Mouse (Mus musculus) cerebellum, adult 11-12 months (tissue): Measurements from ENCODE around the gene Gm21983.

Source experiments
- DNase-seq: peaks from one replicate; pipeline ENCODE4 v3.0.0; 2022

Gene Gm21983

DNA sequence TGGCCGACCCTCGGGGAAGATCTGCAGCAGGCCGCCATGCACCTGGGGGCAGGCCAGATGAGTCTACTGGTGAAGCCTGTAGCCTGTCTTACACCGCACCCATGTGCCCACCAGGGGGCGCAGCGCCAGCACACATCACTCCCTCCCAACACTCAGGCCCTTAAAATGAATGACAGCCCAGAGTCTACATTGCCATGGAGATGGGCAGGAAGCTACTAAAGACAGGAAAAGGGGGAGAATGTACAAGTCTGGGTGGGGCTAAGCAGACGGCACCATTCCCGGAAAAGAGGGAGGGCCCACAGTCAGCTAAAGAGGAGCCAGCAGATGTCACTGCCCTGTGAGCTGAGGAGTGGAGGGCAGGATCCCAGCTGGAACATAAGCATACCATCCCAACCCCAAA is 21.0 kb downstream of the Gm21983 start:
- peak; percentile 88 for DNase-seq

- DNase-seq, result peak; percentile 39
Observed at GRCm38 (mm10) chr7:27159256-27159655, 21.6 kb downstream of the Gm21983 start.

DNA sequence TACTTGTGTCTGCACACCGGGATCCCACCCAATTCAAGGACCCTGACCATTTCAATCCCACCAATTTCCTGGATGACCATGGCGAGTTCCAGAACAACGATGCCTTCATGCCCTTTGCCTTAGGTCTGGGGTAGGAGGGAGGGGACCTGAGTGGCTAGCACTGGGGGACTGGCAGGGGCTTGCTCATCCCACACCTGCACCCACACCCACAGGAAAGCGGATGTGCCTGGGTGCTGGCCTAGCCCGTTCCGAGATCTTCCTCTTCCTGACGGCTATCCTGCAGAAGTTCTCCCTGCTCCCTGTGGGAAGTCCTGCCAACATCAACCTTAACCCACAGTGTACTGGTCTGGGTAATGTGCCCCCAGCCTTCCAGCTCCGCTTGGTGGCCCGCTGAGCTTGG is 22.7 kb downstream of the Gm21983 start:
- peak; percentile 24 for DNase-seq

DNA sequence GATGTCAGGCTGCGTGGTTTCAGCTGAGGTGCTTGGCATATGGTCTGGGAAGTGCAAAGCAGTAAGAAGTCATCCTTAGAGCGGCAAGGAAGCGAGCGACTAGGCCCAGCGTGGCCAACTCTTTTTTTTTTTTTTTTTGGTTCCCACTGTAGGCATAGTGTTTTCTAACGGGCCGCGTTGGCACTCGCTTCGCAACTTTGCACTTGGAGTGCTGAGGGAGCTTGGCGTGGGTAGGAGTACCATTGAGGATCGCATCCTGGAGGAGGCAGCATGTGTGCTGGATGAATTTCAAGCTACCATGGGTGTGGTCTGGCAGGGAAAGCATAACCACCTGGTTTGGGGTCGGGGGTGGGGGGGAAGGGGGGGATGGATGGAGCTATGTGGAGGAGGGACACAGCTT is 24.9 kb downstream of the Gm21983 start:
- DNase-seq, result peak; percentile 29

GRCm38 (mm10) chr7:27153205-27153764 is 27.6 kb downstream of the Gm21983 start, which contains the start of gene Cyp2t4:
Cyp2t4 (plus strand) TSS chr7:27153714.
- peak; percentile 28 for DNase-seq

GRCm38 (mm10) chr7:27136410-27136996 is 44.4 kb downstream of the Gm21983 start:
- no peak for DNase-seq

DNA sequence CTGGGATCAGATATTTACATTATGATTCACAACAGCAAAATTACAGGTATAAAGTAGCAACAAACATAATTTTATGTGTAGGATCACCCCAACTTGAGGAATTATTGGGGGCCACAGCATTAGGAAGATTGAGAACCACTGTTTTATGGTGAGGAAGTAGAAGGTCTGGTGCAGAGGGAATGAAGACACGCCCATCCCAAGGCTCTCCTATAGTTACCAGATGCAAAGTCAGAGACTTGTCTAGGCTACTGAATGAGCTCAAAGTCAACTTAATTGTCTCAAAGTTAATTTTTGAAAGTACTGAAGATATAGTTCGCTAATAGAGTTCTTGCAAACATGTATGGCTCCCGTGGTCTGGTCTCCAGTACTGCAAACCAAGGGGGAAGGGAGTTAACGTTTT is 47.1 kb downstream of the Gm21983 start:
- no peak for DNase-seq

DNA sequence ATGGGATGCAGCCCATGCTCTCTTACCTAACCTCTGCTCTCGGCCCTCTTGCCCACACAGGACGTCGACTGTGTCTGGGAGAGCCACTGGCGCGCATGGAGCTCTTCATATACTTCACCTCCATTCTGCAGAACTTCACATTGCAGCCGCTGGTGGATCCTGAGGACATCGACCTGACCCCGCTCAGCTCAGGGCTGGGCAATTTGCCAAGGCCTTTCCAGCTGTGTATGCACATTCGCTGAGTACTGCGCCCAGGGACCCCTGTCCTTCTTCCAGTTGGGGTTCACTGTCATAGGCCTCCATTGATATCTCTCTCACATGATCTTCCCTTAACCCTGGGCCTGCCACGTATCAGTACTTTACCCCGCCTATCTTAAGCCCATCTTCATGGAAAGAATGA is 47.7 kb downstream of the Gm21983 start:
- DNase-seq, result no peak

GRCm38 (mm10) chr7:27132588-27132987 is 48.3 kb downstream of the Gm21983 start:
- DNase-seq, result peak; percentile 17

GRCm38 (mm10) chr7:27131387-27131786 is 49.5 kb downstream of the Gm21983 start:
- no peak for DNase-seq

GRCm38 (mm10) chr7:27130521-27131370 is 50.1 kb downstream of the Gm21983 start:
- no peak for DNase-seq

GRCm38 (mm10) chr7:27129811-27130210 is 51.1 kb downstream of the Gm21983 start:
- no peak for DNase-seq

GRCm38 (mm10) chr7:27128946-27129345 is 51.9 kb downstream of the Gm21983 start:
- DNase-seq, result no peak

- DNase-seq, result no peak
Observed at GRCm38 (mm10) chr7:27128162-27128561, 52.7 kb downstream of the Gm21983 start.

DNA sequence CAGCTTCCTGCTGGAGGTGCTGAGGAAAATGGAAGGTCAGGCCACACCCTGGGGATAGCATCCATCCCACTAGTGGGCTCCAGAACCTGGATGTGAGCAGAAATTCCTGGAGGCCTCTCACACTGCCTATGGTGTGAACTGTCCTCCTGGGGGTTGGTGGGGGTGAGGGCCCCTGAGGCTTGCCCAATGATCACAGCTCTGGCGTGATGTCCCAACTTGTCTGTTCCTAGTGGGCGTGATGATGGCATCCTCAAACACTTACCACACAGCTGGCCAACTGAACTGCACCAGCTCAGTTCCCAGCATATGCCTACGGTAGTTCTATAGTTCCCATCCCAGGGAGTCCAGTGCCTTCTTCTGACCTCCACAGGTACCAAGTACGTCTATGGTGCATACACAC is 55.9 kb downstream of the Gm21983 start:
- no peak for DNase-seq

- no peak for DNase-seq
Observed at GRCm38 (mm10) chr7:27124305-27124832, 56.5 kb downstream of the Gm21983 start.

DNA sequence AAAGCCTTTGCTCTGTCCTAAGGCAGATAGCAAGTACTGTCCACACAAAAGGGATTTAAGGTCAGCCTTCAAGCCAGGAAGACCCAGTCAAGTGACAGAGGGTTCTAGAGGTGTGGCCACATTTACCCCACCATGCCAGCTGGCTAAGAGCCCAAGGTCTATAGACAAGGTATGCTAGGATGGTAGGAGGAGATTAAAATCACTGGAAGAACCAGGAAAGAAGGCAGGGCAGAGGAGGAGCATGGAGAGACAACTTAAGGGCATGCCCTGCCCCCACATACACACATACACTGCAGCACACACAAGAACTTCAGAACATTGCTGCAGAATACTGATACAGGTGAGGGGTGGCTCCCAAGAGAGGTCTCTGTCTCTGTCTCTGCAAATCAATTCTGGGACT is 61.2 kb downstream of the Gm21983 start, which contains the start of gene Cyp2f2:
Cyp2f2 (plus strand) TSS at position 234 of the 400 bp plus-strand sequence.
- no peak for DNase-seq
